Mouse (Mus musculus) c-Kit-positive CD71-positive TER-119-positive erythroid progenitor cells, embryonic 14.5 days (primary cell): Measurements from ENCODE around the gene Hoxc4.

Experiments
- DNase-seq: peaks from one replicate; pipeline ENCODE4 v3.0.0-alpha.2; 2013; ENCODE audit warnings: low spot score

The Hoxc4 gene

DNA sequence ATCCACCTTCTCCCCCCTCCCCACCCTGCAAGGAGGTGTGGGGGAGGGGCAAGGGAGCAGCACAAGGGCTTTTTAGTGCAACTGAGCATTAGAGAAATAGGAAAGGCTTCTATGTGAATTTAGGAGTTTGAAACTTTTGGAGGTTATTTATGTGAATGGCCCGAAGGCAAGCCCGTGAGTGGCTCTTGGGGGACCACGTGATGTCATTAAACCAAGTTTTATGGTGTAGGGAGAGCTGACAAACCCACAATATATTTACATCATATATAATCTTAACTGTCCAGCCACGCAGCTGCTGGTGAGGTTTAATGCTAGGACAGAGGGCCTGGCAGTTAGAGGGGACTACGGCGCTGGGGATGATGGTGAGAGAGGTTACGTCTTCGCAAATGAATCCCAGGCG, at the start of gene Hoxc4:
Gene Hoxc4, plus strand, starts transcription at position 299 of the 400 bp plus-strand sequence.
- DNase-seq: no peak

DNA sequence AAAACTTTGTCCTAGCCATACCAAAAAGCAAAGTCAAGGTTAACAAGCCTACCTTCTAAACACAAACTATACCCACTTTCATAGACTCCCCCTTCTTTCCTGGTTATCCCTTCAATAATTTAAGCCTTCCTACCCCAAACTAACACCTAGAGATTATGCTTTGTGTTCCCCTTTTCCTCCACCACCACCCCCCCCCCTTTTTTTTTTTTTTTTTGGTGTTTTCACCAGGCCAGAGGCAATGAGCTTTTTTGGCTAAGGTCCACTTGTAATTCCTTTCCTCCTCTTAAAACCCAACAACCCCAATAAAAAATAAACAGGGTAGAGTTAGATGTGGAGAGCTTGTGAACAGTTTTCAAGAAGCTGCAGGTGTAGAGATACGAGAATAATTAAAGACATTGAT, 49.4 kb upstream of the Hoxc4 start:
- no peak for DNase-seq

GRCm38 (mm10) chr15:102970740-102971139, 48.0 kb upstream of the Hoxc4 start:
- DNase-seq: no peak

DNA sequence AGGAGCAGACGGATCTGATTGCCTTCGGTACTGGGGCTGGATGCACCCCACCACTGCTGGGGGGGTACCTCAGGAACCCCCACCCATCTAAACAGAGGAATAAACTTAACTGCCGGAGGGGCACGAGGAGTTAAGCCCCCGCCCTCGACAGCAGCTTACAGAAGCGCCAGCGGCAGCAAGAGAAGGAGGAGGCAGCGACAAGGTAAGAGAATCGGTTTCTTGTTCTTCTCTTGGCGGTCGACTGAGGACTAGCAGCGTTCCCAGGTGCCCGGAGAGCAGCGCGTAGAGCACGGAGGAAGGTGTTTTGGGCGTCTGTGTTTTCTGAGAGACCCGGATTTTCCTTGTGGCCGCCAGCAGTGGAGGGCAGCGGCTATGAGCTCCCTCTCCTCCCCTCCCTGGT, 46.5 kb upstream of the Hoxc4 start:
- no peak for DNase-seq

- DNase-seq: no peak
Measured at GRCm38 (mm10) chr15:102972753-102973152, 46.0 kb upstream of the Hoxc4 start.

- no peak for DNase-seq
Measured at GRCm38 (mm10) chr15:102975034-102975433, 43.7 kb upstream of the Hoxc4 start.

DNA sequence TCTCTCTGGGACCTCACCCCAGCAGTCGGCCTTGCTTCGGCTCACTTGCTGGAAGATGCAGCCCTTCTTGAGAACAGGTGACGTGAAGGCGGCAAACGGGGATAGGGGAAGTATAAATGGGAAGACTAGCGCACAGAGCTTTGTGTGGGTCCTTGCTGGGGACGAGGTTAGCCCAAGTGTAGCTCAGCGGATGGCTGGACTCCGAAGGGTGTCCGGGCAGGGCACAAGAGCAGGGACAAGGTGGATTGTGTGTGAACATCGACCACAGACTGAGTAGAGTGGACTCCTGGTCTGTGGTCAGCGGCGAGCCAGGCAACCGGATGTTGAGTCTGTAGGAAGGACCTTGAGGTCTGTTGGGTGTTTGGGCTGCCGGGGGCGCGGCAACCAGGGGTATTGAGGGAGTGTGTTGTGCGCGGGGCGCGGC, 43.0 kb upstream of the Hoxc4 start:
- no peak for DNase-seq

DNA sequence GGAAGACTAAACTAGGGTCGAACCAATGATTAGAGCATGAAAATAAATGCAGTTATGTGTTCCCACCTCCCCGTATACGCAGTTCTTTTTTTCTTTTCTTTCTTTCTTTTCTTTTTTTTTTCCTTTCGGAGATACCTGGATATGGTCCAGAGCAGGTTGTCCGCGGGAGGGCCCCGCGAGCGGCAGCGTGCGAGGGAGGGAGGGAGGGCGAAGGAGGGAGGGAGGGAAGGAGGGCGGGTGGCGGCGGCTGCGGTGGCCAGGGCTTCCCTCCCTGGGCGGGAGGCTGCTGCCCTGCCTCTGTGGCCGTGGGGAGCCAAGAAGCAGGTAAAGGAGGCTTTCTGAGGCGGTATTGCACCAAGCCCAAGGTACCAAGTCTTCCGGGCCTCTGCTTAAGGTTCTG, 42.6 kb upstream of the Hoxc4 start, which contains the start of gene Hoxc9:
Gene Hoxc9, plus strand, starts transcription at position 269 of the 400 bp plus-strand sequence.
- DNase-seq: no peak

- no peak for DNase-seq
Measured at GRCm38 (mm10) chr15:102976631-102977422, 41.9 kb upstream of the Hoxc4 start.

DNA sequence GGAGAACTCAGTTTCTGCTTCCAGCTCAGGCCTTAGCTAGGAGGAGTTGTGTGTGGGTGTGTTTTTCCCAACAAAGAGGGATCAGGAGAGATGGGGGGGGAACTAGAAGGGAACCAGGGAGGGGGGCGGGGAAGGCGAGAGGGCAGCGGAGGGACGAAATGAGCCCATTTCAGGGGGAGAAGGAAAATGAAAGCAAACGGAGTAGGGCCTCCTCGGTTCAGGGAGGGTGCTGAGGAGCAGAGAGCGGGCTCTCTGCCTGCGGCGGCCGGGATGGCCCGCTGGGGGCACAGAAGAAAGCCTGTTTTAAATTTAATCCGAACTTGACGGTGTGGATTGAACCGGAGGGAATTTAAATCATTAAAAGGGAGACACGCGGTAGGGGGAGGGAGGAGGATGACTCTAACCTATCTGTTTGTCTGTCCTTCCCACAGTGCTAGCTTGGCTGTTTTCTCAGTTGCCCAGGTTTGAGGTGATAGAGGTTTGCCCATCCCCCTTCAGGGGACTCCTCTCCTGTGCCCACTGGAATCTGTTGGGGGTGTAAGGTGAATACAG, 41.2 kb upstream of the Hoxc4 start:
- DNase-seq: no peak

- no peak for DNase-seq
Measured at GRCm38 (mm10) chr15:102978615-102979515, 39.9 kb upstream of the Hoxc4 start.

DNA sequence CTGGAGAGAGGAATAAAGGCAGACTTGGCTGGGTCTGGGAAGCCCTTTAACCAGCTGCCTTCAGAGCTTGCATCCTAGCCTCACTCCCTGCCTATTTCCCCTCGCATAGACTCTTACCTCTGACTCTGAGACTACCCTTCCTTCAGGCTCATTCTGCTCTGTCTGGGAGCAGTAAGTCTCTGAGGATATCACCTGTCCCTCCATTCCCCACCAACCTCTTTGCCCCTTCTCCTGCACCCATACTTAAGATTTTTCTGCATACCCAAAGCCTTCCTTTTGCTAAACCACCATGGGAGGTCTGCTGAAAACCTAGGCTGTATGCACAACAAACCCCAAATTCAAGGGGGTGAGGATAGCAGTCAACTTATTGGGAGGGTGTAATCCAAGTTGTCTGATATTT, 38.8 kb upstream of the Hoxc4 start:
- no peak for DNase-seq

- no peak for DNase-seq
Measured at GRCm38 (mm10) chr15:102980352-102980751, 38.4 kb upstream of the Hoxc4 start.

- no peak for DNase-seq
Measured at GRCm38 (mm10) chr15:102980912-102981311, 37.8 kb upstream of the Hoxc4 start.

- DNase-seq: no peak
Measured at GRCm38 (mm10) chr15:102981379-102982288, 37.1 kb upstream of the Hoxc4 start.

DNA sequence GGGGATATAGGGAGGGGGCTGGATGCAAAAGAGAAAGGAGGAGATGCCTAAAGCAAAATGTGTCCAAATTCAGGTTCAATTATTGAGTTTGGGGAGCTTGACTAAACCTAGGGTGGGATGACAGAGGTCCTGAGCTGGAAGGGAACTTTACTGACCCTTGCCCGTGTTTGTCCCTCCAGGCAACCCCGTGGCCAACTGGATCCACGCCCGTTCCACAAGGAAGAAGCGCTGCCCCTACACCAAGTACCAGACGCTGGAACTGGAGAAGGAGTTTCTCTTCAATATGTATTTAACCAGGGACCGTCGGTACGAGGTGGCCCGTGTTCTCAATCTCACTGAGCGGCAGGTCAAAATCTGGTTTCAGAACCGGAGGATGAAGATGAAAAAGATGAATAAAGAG, 35.0 kb upstream of the Hoxc4 start:
- no peak for DNase-seq

GRCm38 (mm10) chr15:102984521-102984920, 34.2 kb upstream of the Hoxc4 start:
- no peak for DNase-seq

DNA sequence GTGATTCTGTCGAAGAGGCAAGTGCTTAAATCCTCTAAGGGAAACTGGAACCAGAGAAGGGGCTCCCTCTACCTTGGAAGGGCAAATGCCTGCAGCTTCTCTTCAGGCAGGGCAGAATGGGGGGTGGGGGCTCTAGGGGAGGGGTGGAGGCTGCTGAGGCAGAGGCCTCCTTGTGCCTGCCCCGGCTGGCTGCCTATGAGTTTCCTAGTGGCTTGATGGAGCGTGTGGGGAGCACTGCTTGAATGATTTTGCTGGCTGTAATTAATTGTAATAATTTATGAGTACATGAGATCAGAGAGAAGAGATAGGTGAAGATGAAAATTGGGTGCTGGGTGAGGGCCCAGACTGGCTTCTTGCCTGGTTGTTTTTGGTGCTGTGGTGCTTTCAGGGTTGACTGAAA, 33.8 kb upstream of the Hoxc4 start:
- DNase-seq: no peak

DNA sequence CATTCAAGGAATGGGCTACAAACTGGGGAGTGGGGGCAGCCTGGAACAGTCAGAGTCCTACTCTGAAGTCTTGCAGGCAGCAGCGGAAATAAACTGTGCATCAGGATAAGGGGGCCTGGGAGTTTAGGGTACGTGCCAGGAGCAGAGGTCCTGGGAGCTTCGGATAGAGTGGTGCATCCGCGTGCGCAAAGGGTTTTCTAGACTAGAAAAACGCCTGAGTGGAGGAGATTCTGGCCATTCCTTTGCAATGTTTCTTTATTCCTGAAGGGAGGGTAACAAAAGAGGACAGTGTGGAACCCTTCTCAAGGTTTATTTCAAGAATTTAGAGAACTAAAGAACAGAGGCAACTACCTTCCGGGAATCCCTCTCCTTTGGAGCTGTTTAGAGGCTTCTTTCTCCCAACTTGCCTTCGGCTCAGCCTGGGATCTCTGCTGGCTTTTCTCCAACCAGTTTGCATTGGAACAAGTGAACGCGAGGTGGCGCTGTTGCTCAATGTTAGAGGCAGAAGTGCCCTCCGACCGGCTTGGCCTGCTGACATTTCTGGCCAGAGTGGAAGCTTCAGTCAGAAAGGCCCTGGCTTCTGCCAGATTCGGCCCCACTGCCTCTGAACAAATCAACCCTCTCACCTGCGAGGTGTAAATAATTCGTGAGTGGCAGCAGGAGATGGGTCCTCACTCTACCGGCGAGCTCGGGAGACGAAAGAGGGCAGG, 31.5 kb upstream of the Hoxc4 start:
- DNase-seq: peak; percentile 66

DNA sequence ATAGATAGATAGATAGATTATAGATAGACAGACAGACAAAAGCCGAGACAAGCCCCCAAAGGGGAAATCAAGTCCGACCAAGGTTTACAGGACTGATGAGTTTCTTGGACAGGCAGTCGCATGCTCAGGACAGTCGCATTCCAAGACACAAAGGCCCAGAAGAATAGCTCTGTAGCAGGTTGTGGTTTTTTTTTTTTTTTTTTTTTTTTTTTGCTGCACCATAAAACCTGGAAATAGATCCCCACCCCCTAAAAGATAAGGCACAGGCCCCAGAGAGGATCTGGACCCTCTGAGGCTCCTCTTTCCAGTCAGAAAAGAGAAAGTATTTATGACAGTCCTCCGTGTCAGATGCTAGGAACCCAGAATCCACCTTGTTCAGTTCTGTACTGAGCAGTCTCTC, 30.7 kb upstream of the Hoxc4 start:
- no peak for DNase-seq
